Mouse (Mus musculus) cerebellum, adult 2 months (tissue): Measurements from ENCODE around the gene 4930505A04Rik. TPM values are rescaled to one million over a fixed set of nuclear protein-coding genes. Genes with fewer than 3 reads are reported as not detected.
A peak's percentile ranks its signal among the peaks of the same experiment; 100 is the strongest.

ENCODE experiments used
- DNase-seq, 2 experiments: peaks; one replicate each; pipeline ENCODE4 v3.0.0; 2021
- H3K27ac ChIP-seq: fragments of 200-500 bp; 2 replicates; pipeline ENCODE4 v1.5.1; 2012; ENCODE audit warnings: low read length, control low read depth, inconsistent platforms; ENCODE audit not compliant: insufficient read depth
- H3K27me3 ChIP-seq: fragments of 200-500 bp; 2 replicates; pipeline ENCODE4 v1.6.1; 2012; ENCODE audit warnings: inconsistent platforms, mild to moderate bottlenecking, low read length, moderate library complexity; ENCODE audit not compliant: control insufficient read depth, insufficient read depth
- H3K4me1 ChIP-seq: fragments of 200-500 bp; 2 replicates; pipeline ENCODE4 v1.6.1; 2011; ENCODE audit warnings: low read length; ENCODE audit not compliant: control insufficient read depth, insufficient read depth
- H3K4me3 ChIP-seq: fragments of 200-500 bp; replicated peaks from 2 replicates; pipeline ENCODE3; 2011; ENCODE audit warnings: mild to moderate bottlenecking, low read depth, low read length, control low read depth; ENCODE audit not compliant: insufficient read depth
- CTCF ChIP-seq: fragments of 200-500 bp; IDR thresholded peaks from 2 replicates; pipeline ENCODE4 v1.5.1; 2011; ENCODE audit warnings: low read depth, mild to moderate bottlenecking, control low read depth, low read length, moderate library complexity, borderline replicate concordance; ENCODE audit not compliant: insufficient read depth
- POLR2A ChIP-seq: fragments of 200-500 bp; IDR thresholded peaks from 2 replicates; pipeline ENCODE4 v1.6.1; 2011; ENCODE audit warnings: low read length, control low read depth, borderline replicate concordance; ENCODE audit not compliant: insufficient read depth
- WGBS: fragments of 180-500 bp; shearing (Covaris S2); methylation state at CpG from one replicate; pipeline ENCODE4 v1.1.7; 2018; 5-methylcytosine and 5-hydroxymethylcytosine counted together
- polyA plus RNA-seq: library from polyadenylated mRNA; depleted of rRNA; stranded (reverse); fragments of >200 nt; gene quantifications from 2 replicates; pipeline ENCODE4 v1.2.3, GENCODE M21; 2012; rRNA removed

Gene 4930505A04Rik
- polyA plus RNA-seq, 1 experiment: 0.20 TPM

DNA sequence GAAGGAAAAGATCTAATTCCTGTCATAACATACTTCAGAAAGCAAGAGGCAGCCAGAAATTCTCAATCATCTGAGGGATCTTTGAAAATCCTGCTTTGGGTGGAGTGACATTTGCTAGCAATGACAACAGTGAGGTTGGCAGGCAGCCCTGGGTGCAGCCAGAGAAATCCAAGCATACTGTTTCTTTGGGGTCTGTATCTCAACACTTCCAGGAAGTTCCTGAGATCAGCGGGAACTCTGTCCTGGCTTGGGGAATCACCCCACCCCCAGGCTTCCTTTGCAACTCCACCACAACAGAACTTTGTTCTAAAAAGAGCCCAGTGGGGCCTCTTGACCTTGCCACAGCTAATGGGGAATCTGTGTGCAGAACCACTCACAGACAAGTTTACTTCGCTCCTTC lies 66.0 kb downstream of the 4930505A04Rik start:
- Histone ChIP-seq H3K27me3 (no peaks in the 10 kb centered on the region), H3K27ac (no peak overlapping the region), H3K4me1 (no peaks in the 10 kb centered on the region), H3K4me3 (no peak overlapping the region)
- TF ChIP-seq CTCF: no peak
- no peak for TF ChIP-seq POLR2A
- 43% methylated on average over 2 of the region's 2 CpGs for WGBS
- no peak for DNase-seq

- DNase-seq: no peak
- Histone ChIP-seq H3K4me3 (no peak overlapping the region), H3K4me1 (no peaks in the 10 kb centered on the region), H3K27me3 (no peaks in the 10 kb centered on the region), H3K27ac (no peak overlapping the region)
- TF ChIP-seq POLR2A (no peak), CTCF (no peak)
- 72% methylated on average over 4 of the region's 4 CpGs for WGBS
Observed at GRCm38 (mm10) chr11:30404619-30405200, 66.9 kb downstream of the 4930505A04Rik start.

DNA sequence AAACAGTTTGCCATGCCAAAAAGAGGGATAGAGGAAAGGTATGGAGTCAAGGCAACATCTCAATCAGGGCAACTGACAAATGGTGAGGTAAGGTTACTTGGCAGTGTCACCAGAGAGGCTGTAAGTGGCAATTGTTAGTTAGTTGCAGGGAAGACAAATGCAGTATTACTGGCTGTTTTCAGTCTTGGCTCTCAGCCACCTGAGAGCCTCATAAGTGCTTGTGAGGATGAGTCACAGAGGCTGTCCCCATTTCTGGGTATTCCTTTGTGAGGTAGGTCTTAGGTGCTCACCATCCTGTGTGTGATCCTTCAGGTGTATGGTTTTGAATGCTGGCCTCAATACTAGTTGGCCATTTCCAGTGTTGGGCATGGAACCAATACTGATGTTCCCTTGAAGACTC lies 77.3 kb downstream of the 4930505A04Rik start:
- no peak overlapping the region for H3K4me3 ChIP-seq
- H3K4me1 ChIP-seq: no peaks in the 10 kb centered on the region
- no peaks in the 10 kb centered on the region for H3K27me3 ChIP-seq
- TF ChIP-seq POLR2A: no peak
- no peak for TF ChIP-seq CTCF
- DNase-seq: peak in 1 of 2 experiments; percentile 42
- no peak overlapping the region for H3K27ac ChIP-seq

DNA sequence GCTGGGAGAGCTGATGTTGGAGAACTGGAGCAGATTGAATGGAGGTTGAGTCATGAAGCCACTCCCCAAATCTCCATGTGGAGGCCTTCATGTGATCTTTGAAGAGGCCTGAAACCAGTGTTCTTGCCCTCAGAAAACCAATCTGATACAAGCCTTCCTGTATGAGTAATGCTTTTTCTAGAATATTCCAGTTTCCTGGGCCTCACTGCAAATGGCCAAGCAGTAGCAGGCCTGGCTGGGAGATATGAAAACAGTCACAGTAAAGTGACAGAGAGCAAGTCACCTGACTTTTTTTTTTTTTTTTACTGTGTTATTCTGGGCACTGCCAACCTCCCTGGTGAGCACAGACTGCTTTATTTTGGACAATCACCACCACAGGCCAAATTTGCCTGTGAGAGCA lies 88.6 kb downstream of the 4930505A04Rik start:
- TF ChIP-seq POLR2A (no peak), CTCF (no peak)
- Histone ChIP-seq H3K27ac (no peak overlapping the region; the same call in 1 of the 2 replicates), H3K4me3 (no peak overlapping the region), H3K27me3 (no peaks in the 10 kb centered on the region), H3K4me1 (no peaks in the 10 kb centered on the region; the same call in 1 of the 2 replicates)
- peak; percentile 52 to 84 for DNase-seq

Other genes starting within 250 kb of the 4930505A04Rik start
- 227 and 244 TPM in 2 replicates for gene Sptbn1, start 203.7 kb downstream of the 4930505A04Rik start, polyA plus RNA-seq
- gene Acyp2, start 177.8 kb upstream of the 4930505A04Rik start, polyA plus RNA-seq: 75.2 and 75.7 TPM in 2 replicates